In the genomic region with DNA sequence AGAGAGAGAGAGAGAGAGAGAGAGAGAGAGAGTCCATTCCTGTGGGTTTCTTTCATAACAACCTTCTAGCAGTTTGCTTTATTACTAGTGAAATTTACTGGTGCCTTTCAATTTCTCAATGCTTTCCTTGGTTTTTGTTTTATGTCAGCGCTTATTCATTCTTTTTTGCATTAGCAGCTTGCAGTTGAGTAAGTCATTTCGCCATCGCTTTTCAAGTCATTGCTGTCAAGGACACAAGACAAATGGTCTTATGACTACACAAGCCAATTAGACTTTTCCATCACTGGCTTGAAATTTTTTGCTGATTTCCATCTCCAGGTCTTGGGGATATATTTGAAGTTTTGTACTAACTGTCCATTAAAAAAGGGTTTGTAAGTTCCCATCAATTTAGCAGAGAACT, we compare ENCODE assay signal across 28 mouse cellular contexts.
"Had no signal": no experiment of that assay in that cellular context is flagged by ENCODE, and none has a peak within 500 bp of the region (broad histone marks: within the 10 kb centered on the region; RNA-seq: fewer than 3 reads in every experiment).

No protein-coding gene starts in this region.

- H3K27me3 ChIP-seq: heart, embryonic 12.5 days; hindbrain, embryonic 12.5 days; intestine, embryonic 15.5 days; kidney, embryonic 15.5 days; limb, embryonic 12.5 days; liver, embryonic 13.5 days; liver, embryonic 15.5 days had no signal

- H3K4me3 ChIP-seq: heart, embryonic 10.5 days; heart, embryonic 12.5 days; hindbrain, embryonic 10.5 days; hindbrain, embryonic 12.5 days; intestine, embryonic 15.5 days; kidney, embryonic 15.5 days; left cerebral cortex, adult 2 months; limb, embryonic 10.5 days; limb, embryonic 12.5 days; liver, embryonic 13.5 days; liver, embryonic 15.5 days had no signal

- H3K36me3 ChIP-seq: heart, embryonic 10.5 days; heart, embryonic 12.5 days; hindbrain, embryonic 10.5 days; hindbrain, embryonic 12.5 days; intestine, embryonic 15.5 days; kidney, embryonic 15.5 days; limb, embryonic 10.5 days; limb, embryonic 12.5 days; liver, embryonic 13.5 days; liver, embryonic 15.5 days had no signal

- H3K27ac ChIP-seq: heart, embryonic 10.5 days; hindbrain, embryonic 10.5 days; hindbrain, embryonic 12.5 days; hindbrain, embryonic 14.5 days; intestine, embryonic 15.5 days; kidney, embryonic 15.5 days; kidney, postnatal 0 days; left cerebral cortex, adult 2 months; limb, embryonic 10.5 days; limb, embryonic 12.5 days; liver, embryonic 13.5 days; liver, embryonic 15.5 days had no signal

- H3K4me2 ChIP-seq: heart, embryonic 12.5 days; hindbrain, embryonic 12.5 days; hindbrain, embryonic 14.5 days; intestine, embryonic 15.5 days; kidney, embryonic 15.5 days; limb, embryonic 12.5 days; liver, embryonic 11.5 days; liver, embryonic 13.5 days; liver, embryonic 15.5 days had no signal

- ATAC-seq: hindbrain, embryonic 16.5 days; inflammation-experienced regulatory T-cells, adult 6 months; intestine, embryonic 15.5 days; liver, postnatal 0 days had no signal

- H3K4me1 ChIP-seq: heart, embryonic 10.5 days; heart, embryonic 12.5 days; hindbrain, embryonic 10.5 days; hindbrain, embryonic 12.5 days; intestine, embryonic 15.5 days; kidney, embryonic 15.5 days; limb, embryonic 10.5 days; limb, embryonic 12.5 days; liver, embryonic 13.5 days; liver, embryonic 15.5 days had no signal

- H3K9me3 ChIP-seq: heart, embryonic 10.5 days; heart, embryonic 12.5 days; hindbrain, embryonic 10.5 days; hindbrain, embryonic 12.5 days; intestine, embryonic 15.5 days; kidney, embryonic 15.5 days; limb, embryonic 10.5 days; limb, embryonic 12.5 days; liver, embryonic 13.5 days; liver, embryonic 15.5 days had no signal

- DNase-seq: gastrocnemius, postnatal 14 days; gastrocnemius, postnatal 36 days; heart, adult 18-20 months; heart, postnatal 10 days; heart, postnatal 4 days; kidney, adult 11 months; kidney, adult 2 months; kidney, adult 9 months; kidney, postnatal 14 days; kidney, postnatal 36 days; liver; liver, embryonic 13.5 days; liver, postnatal 0 days had no signal

- H3K9ac ChIP-seq: heart, embryonic 12.5 days; hindbrain, embryonic 12.5 days; hindbrain, embryonic 14.5 days; intestine, embryonic 15.5 days; kidney, embryonic 15.5 days; limb, embryonic 12.5 days; liver, embryonic 13.5 days; liver, embryonic 15.5 days; liver, postnatal 0 days had no signal
